Mouse (Mus musculus): ENCODE data around the gene Mta3. TPM values are rescaled to one million over a fixed set of nuclear protein-coding genes. Genes with fewer than 3 reads are reported as not detected.

Mta3 gene
- polyA plus RNA-seq, 1 experiment from 2014 or later = 44.2 TPM

GRCm38 (mm10) chr17:83710639-83711038 lies 4.7 kb downstream of the Mta3 start:
- no peak overlapping the region for H3K4me2 ChIP-seq (replicated peaks; ENCODE audit: low read depth)
- H3K9me3 ChIP-seq (ENCODE audit: control insufficient read depth, low read length) = no peaks in the 10 kb centered on the region
- DNase-seq (ENCODE audit: low spot score) = no peak
- no peaks in the 10 kb centered on the region for H3K4me1 ChIP-seq (replicated peaks; ENCODE audit: control insufficient read depth, insufficient read depth)
- H3K27me3 ChIP-seq (ENCODE audit: control insufficient read depth, insufficient read depth, low read length) = no peaks in the 10 kb centered on the region
- no peaks in the 10 kb centered on the region for H3K36me3 ChIP-seq (ENCODE audit: control insufficient read depth, insufficient read depth, low read length)
- no peak overlapping the region for H3K4me3 ChIP-seq (ENCODE audit: low read depth, low read length)
- no peak for ATAC-seq (ENCODE audit: low FRiP score, low TSS enrichment)
- no peak overlapping the region for H3K27ac ChIP-seq (replicated peaks)
- H3K9ac ChIP-seq (ENCODE audit: low read length) = no peak overlapping the region
- WGBS = 84% methylated on average over 8 of the region's 8 CpGs
- TF ChIP-seq CTCF (IDR thresholded peaks at IDR 0.05; ENCODE audit: low read depth) (no peak), EP300 (optimal IDR thresholded peaks at IDR 0.05) (no peak)

DNA sequence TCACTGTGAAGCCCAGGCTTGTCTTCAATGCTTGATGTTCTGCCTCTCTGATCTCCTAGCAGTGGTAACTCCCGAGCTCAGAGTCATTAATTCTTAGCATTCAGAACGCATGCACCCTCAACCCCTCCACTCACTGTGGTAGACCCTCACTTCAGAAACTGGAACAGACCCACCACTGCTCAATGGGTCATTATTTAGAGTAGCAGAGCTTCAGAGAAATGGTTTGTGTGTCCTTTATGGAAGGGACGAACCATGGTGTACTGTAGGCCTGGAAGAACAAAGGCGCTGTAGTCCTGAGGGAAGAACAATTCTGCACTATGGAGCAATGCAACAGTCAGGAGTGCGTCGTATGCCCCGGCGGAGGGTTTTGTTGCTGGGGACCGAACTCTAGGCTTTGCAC lies 6.4 kb downstream of the Mta3 start:
- peaks cover 4% of the 10 kb centered on the region for H3K36me3 ChIP-seq (ENCODE audit: control insufficient read depth, insufficient read depth, low read length)
- H3K9ac ChIP-seq (ENCODE audit: low read length) = no peak overlapping the region
- ATAC-seq (ENCODE audit: low FRiP score, low TSS enrichment) = no peak
- H3K4me3 ChIP-seq (ENCODE audit: low read depth, low read length) = no peak overlapping the region
- no peaks in the 10 kb centered on the region for H3K9me3 ChIP-seq (ENCODE audit: control insufficient read depth, low read length)
- 92% methylated on average over 9 of the region's 9 CpGs for WGBS
- H3K27ac ChIP-seq (replicated peaks) = no peak overlapping the region
- no peaks in the 10 kb centered on the region for H3K4me1 ChIP-seq (replicated peaks; ENCODE audit: control insufficient read depth, insufficient read depth)
- H3K4me2 ChIP-seq (replicated peaks; ENCODE audit: low read depth) = no peak overlapping the region
- DNase-seq (ENCODE audit: low spot score) = no peak
- no peaks in the 10 kb centered on the region for H3K27me3 ChIP-seq (ENCODE audit: control insufficient read depth, insufficient read depth, low read length)
- TF ChIP-seq EP300 (optimal IDR thresholded peaks at IDR 0.05) (no peak), CTCF (IDR thresholded peaks at IDR 0.05; ENCODE audit: low read depth) (no peak)

DNA sequence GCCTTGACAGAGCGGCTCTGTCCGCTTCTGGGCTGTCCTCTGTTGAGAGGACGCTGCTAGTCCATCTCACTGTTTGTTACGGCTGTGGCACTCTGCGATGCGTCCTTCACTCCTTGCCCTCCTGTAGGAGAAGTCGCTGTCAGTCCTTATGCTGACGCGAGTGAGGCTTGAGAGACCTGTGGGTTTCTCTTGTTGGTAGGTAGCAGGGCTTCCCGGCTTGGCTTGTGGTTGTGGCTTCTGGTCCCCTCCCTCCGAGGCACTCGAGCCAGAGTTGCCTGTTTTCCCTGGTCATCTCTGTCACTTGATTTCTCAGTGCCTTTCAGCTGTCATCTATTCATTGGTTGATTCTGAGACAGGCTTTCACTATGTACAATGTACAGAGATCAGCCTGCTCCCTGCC lies 14.5 kb downstream of the Mta3 start:
- no peaks in the 10 kb centered on the region for H3K9me3 ChIP-seq (ENCODE audit: control insufficient read depth, low read length)
- TF ChIP-seq EP300 (optimal IDR thresholded peaks at IDR 0.05) = no peak
- no peak for TF ChIP-seq CTCF (IDR thresholded peaks at IDR 0.05; ENCODE audit: low read depth)
- H3K4me3 ChIP-seq (ENCODE audit: low read depth, low read length) = no peak overlapping the region
- H3K9ac ChIP-seq (ENCODE audit: low read length) = no peak overlapping the region
- no peak overlapping the region for H3K4me2 ChIP-seq (replicated peaks; ENCODE audit: low read depth)
- H3K27me3 ChIP-seq (ENCODE audit: control insufficient read depth, insufficient read depth, low read length) = no peaks in the 10 kb centered on the region
- DNase-seq (ENCODE audit: low spot score) = no peak
- 85% methylated on average over 12 of the region's 12 CpGs for WGBS
- H3K4me1 ChIP-seq (replicated peaks; ENCODE audit: control insufficient read depth, insufficient read depth) = no peaks in the 10 kb centered on the region
- ATAC-seq (ENCODE audit: low FRiP score, low TSS enrichment) = no peak
- peaks cover 4% of the 10 kb centered on the region for H3K36me3 ChIP-seq (ENCODE audit: control insufficient read depth, insufficient read depth, low read length)
- H3K27ac ChIP-seq (replicated peaks) = no peak overlapping the region

DNA sequence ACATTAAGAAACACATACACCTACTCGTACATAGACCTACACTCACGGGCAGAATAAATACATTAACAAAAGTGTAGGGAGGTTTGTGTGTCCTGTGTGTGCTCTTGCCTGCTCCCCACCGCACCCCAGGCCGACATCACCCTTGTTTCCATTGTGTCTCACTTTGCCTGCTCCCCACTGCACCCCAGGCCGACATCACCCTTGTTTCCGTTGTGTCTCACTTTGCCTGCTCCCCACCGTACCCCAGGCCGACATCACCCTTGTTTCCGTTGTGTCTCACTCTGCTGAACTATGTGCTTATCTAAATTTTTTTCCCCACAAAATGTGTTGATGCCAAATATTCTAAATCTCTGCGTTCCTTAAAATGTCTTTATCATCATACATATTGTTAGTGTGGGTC lies 15.2 kb downstream of the Mta3 start:
- no peak overlapping the region for H3K4me3 ChIP-seq (ENCODE audit: low read depth, low read length)
- no peak overlapping the region for H3K9ac ChIP-seq (ENCODE audit: low read length)
- TF ChIP-seq EP300 (optimal IDR thresholded peaks at IDR 0.05) (no peak), CTCF (IDR thresholded peaks at IDR 0.05; ENCODE audit: low read depth) (no peak)
- no peak for DNase-seq (ENCODE audit: low spot score)
- H3K27me3 ChIP-seq (ENCODE audit: control insufficient read depth, insufficient read depth, low read length) = no peaks in the 10 kb centered on the region
- H3K4me1 ChIP-seq (replicated peaks; ENCODE audit: control insufficient read depth, insufficient read depth) = no peaks in the 10 kb centered on the region
- no peak for ATAC-seq (ENCODE audit: low FRiP score, low TSS enrichment)
- WGBS = 86% methylated on average over 10 of the region's 10 CpGs
- H3K36me3 ChIP-seq (ENCODE audit: control insufficient read depth, insufficient read depth, low read length) = peaks cover 2% of the 10 kb centered on the region
- no peak overlapping the region for H3K4me2 ChIP-seq (replicated peaks; ENCODE audit: low read depth)
- no peaks in the 10 kb centered on the region for H3K9me3 ChIP-seq (ENCODE audit: control insufficient read depth, low read length)
- H3K27ac ChIP-seq (replicated peaks) = no peak overlapping the region

DNA sequence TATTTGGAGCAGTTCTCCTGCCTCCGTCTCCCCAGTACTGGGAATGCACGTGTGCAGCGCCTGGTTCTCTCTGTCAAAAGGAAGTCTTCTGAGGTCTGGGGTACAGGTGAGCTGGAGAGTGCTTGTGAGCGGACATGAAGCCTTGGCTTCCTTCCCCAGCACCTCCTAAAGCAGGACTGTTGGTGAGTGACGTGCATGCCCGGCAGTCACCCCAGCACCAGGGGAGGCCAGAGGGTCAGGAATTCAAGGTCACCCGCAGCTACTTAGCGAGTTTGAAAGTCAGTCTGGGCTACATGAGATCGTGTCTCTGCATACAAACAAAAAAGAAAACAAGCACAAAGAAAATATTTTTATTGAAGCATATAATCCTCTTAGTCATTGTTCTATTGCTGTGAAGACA lies 17.1 kb downstream of the Mta3 start:
- no peak for TF ChIP-seq EP300 (optimal IDR thresholded peaks at IDR 0.05)
- no peak for TF ChIP-seq CTCF (IDR thresholded peaks at IDR 0.05; ENCODE audit: low read depth)
- H3K9ac ChIP-seq (ENCODE audit: low read length) = no peak overlapping the region
- H3K4me3 ChIP-seq (ENCODE audit: low read depth, low read length) = no peak overlapping the region
- H3K4me2 ChIP-seq (replicated peaks; ENCODE audit: low read depth) = no peak overlapping the region
- H3K36me3 ChIP-seq (ENCODE audit: control insufficient read depth, insufficient read depth, low read length) = no peaks in the 10 kb centered on the region
- DNase-seq (ENCODE audit: low spot score) = no peak
- H3K27me3 ChIP-seq (ENCODE audit: control insufficient read depth, insufficient read depth, low read length) = no peaks in the 10 kb centered on the region
- ATAC-seq (ENCODE audit: low FRiP score, low TSS enrichment) = no peak
- H3K9me3 ChIP-seq (ENCODE audit: control insufficient read depth, low read length) = no peaks in the 10 kb centered on the region
- 80% methylated on average over 9 of the region's 9 CpGs for WGBS
- H3K27ac ChIP-seq (replicated peaks) = no peak overlapping the region
- H3K4me1 ChIP-seq (replicated peaks; ENCODE audit: control insufficient read depth, insufficient read depth) = no peaks in the 10 kb centered on the region

DNA sequence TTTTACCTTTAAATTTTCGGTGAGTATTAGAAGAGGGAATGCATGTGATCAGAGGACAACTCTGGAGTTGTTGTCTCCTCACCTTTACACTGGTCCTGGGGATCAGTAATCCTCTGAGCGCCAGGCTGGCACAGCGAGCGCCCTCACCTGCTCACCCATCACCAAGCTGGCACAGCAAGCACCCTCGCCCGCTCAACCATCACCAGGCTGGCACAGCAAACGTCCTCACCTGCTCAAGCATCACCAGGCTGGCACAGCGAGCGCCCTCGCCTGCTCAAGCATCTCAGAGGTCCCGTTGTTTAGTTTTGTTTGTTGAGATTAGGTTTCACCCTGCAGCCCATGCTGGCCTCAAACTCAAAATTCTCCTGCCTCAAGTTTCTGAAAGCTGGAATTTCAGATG lies 20.5 kb downstream of the Mta3 start:
- TF ChIP-seq EP300 (optimal IDR thresholded peaks at IDR 0.05) (no peak), CTCF (IDR thresholded peaks at IDR 0.05; ENCODE audit: low read depth) (no peak)
- DNase-seq (ENCODE audit: low spot score) (no peak), ATAC-seq (ENCODE audit: low FRiP score, low TSS enrichment) (no peak)
- Histone ChIP-seq H3K4me3 (ENCODE audit: low read depth, low read length) (no peak overlapping the region), H3K36me3 (ENCODE audit: control insufficient read depth, insufficient read depth, low read length) (no peaks in the 10 kb centered on the region), H3K4me1 (replicated peaks; ENCODE audit: control insufficient read depth, insufficient read depth) (no peaks in the 10 kb centered on the region), H3K27me3 (ENCODE audit: control insufficient read depth, insufficient read depth, low read length) (no peaks in the 10 kb centered on the region), H3K9me3 (ENCODE audit: control insufficient read depth, low read length) (no peaks in the 10 kb centered on the region), H3K9ac (ENCODE audit: low read length) (no peak overlapping the region), H3K27ac (replicated peaks) (no peak overlapping the region), H3K4me2 (replicated peaks; ENCODE audit: low read depth) (no peak overlapping the region)
- WGBS = 87% methylated on average over 11 of the region's 11 CpGs

All from stomach, postnatal 0 days (tissue).